Mouse (Mus musculus) small intestine, adult 2 months (tissue): ENCODE results near the gene Cacnb4.

Source experiments
- CTCF ChIP-seq: fragments of 200-500 bp; IDR thresholded peaks from 2 replicates; pipeline ENCODE4 v1.5.1; 2012; ENCODE audit warnings: low read depth, mild to moderate bottlenecking, control low read depth, inconsistent platforms, low read length, moderate library complexity, mixed read lengths; ENCODE audit not compliant: insufficient replicate concordance, insufficient read length; ENCODE audit errors: extremely low read depth
- POLR2A ChIP-seq: fragments of 200-500 bp; IDR thresholded peaks from 2 replicates; pipeline ENCODE4 v1.6.1; 2012; ENCODE audit warnings: low read depth, mild to moderate bottlenecking, control low read depth, inconsistent platforms, low read length, moderate library complexity

GRCm38 (mm10) chr2:52710804-52711203 lies 34.2 kb upstream of the Cacnb4 start:
- TF ChIP-seq CTCF (no peak), POLR2A (no peak)
